Mouse (Mus musculus): ENCODE measurements at regions not wholly inside any gene's neighbourhood (a gene's known extent, or its start where the extent isn't known, plus 50 kb on each side); places are given as distances from the start of the nearest gene placed in this dataset.

- TF ChIP-seq CTCF (conservative IDR thresholded peaks at IDR 0.05; ENCODE audit: low read length) (no peak), POU5F1 (IDR thresholded peaks at IDR 0.05; ENCODE audit: borderline replicate concordance, low read length) (no peak), NANOG (IDR thresholded peaks at IDR 0.05; ENCODE audit: borderline replicate concordance, low read length) (no peak)
Observed at GRCm38 (mm10) chrX:12866885-12867498, 105.1 kb upstream of the Med14 start.

Measured in E14TG2a.4 (cell line).